22 mouse cellular contexts compared by ENCODE assay signal in genomic region chr11:77005881-77006280, GRCm38 (mm10). TPM values are rescaled to one million over a fixed set of nuclear protein-coding genes. Genes with fewer than 3 reads are reported as not detected.
"Had no signal": no experiment of that assay in that cellular context is flagged by ENCODE, and none has a peak within 500 bp of the region (broad histone marks: within the 10 kb centered on the region; RNA-seq: fewer than 3 reads in every experiment).

No protein-coding gene starts in this region.

- DNase-seq: gastrocnemius, adult 2 months; gastrocnemius, postnatal 10 days; gastrocnemius, postnatal 25 days; heart, adult 11 months; heart, adult 2 months; heart, postnatal 4 days; kidney, adult 18-20 months; kidney, adult 8-10 months; kidney, postnatal 10 days; kidney, postnatal 25 days; layer of hippocampus, adult 9-11 months; layer of hippocampus, postnatal 36 days; liver; liver, embryonic 13.5 days had no signal

- ATAC-seq: hindbrain, embryonic 16.5 days; inflammation-experienced regulatory T-cells, adult 6 months; intestine, embryonic 15.5 days; intestine, postnatal 0 days had no signal

RNA-seq across cellular contexts. Expression of gene Slc6a4, which starts 7.5 kb away (rescaled TPM):
- total RNA-seq: layer of hippocampus, adult 18-20 months; layer of hippocampus, postnatal 36 days; left cerebral cortex, adult 18-20 months; left cerebral cortex, adult 8-10 months; left cerebral cortex, postnatal 14 days had no signal
- polyA plus RNA-seq: inflammation-experienced regulatory T-cells, adult 6 months had no signal
